Mouse (Mus musculus) kidney, postnatal 4 days (tissue): ENCODE results near the gene Poldip2.
A peak's percentile ranks its signal among the peaks of the same experiment; 100 is the strongest.

ENCODE experiments used
- DNase-seq, 2 experiments: peaks; one replicate each; pipeline ENCODE4 v3.0.0; 2021; ENCODE audit warnings: mixed read lengths in 2 of 2

Gene Poldip2

DNA sequence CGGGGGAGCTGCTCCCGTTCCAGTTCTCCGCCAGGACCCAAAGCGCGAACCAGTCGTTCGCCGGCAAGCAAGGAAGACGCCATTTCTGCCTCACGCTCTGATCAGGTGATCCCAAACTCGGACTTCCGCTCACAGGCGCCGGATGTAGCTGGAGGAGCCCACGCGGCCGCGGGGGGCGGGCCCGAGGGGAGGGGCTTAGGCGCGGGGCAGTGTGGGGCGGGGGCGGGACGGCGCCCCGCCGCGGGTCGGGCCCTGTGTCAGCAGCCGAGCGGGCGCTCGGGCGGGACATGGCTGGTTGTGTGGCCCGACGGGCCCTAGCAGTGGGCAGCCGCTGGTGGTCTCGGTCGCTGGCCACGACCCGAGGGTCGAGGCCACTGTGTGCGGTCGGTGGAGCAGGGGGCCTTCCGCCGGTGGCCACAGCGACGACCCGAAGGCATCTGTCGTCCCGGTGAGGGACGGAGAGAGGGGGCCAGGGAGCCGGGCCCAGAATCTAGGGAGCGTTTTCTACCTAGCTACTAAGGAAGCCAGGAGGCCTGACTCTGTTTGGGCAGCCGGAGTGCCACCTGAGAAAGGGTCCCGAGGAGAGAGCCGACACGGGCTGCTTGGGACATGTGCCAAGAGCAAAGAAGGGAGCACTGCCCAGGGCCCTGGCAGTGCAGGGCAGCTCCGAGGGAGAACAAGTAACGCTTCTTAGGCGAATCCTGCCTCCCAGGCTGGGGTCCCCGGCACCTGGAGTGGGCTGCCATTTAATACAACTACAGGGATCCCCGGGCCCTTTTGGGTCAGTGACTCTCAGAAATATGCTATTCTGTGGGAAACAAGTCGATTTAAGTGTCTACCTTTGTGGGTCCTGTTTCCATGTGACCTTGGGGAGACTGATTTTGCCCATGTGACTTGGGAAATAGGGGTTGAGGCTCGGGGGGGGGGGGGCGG lies at the start of gene Poldip2, which contains the start of gene Tmem199:
TSS of gene Poldip2 (plus strand) at position 169 of the 933 bp plus-strand sequence.
TSS of gene Tmem199 (minus strand) at position 148 of the 933 bp plus-strand sequence.
- peak; percentile 93 to 96 for DNase-seq

GRCm38 (mm10) chr11:78462669-78463068 lies 49.3 kb upstream of the Poldip2 start:
- DNase-seq, result no peak

- DNase-seq, result no peak
Observed at GRCm38 (mm10) chr11:78463286-78464036, 48.5 kb upstream of the Poldip2 start.

DNA sequence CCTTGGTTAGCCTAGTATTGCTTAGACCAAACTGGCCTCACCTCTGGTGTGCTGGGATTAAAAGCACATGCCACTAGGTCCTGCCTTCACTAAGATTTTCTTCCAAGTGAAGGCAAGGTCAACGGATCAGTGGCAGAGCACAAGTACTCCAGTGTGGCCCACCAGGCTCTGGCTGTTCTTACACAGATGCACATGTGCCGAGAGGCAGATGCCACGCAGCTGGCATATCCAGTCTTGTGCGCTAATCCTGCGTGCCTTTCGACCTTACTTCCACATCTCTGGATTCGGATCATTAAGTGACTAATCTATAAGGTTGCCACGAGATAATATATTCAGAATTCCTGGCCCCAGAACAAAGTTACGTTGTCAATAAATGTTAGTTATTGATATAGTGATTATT lies 46.9 kb upstream of the Poldip2 start:
- DNase-seq, result peak in 1 of 2 experiments; percentile 13

- peak; percentile 92 to 95 for DNase-seq
Observed at GRCm38 (mm10) chr11:78465568-78466180, 46.3 kb upstream of the Poldip2 start, which contains the start of gene Slc46a1. Slc46a1 (plus strand) TSS chr11:78465697.

GRCm38 (mm10) chr11:78466242-78466912 lies 45.6 kb upstream of the Poldip2 start:
- peak; percentile 17 to 37 for DNase-seq

- DNase-seq, result no peak
Observed at GRCm38 (mm10) chr11:78467515-78467914, 44.5 kb upstream of the Poldip2 start.

GRCm38 (mm10) chr11:78467932-78468331 lies 44.1 kb upstream of the Poldip2 start:
- no peak for DNase-seq

DNA sequence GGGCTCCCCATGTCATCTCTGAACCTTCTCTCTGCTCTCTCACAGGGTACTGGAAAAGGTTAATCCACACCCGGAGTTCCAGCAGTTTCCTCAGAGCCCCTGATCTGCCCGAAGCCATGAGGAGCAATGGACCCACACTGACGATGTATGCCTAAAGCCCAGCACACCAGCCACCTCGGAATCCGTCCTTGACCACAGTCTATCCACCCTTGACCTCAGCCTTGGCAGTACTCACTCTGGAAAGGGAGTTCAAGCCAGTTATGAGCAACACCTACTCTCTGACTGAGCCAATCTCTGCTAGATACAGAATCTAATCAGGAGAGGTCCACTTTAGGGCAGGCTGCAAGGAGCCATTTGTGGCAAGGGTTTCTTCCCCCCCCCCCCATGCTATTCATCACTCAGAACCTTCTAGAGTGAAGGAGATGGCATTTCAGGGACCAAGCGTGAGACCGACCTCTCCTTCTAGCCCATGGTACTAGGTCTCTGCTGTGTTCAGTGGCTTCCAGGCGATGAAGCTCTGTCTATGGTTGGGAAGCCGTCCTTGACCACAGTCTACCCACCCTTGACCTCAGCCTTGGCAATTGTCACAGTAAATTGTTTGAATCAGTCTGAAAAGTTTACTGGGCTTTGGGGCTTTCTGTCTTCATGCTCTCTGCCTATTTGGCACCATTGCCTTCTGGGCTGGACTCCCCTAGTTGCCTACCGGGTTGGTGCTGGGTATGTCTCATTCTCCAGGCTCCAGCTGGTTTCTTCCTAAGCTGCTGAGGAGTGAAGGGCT lies 40.5 kb upstream of the Poldip2 start:
- no peak for DNase-seq

DNA sequence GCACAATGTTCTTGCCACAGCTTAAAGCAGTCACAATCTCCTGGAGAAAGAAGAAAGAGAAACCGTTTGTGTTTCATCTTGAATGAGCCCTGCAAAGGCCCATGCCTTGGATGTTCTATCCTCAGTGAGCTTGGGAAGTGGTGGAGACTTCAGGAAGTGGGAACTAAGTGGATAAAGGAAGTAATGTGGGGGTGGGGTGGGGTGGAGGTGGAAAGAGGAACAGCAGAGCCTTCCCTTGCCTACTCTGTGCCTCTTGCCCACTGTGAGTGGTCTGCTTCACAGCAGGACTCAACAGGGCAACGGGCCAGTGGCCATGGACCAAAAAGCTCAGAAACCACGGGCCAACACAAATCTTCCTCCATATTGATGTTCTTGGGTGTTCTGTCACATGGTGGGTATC lies 36.7 kb upstream of the Poldip2 start:
- DNase-seq, result no peak

DNA sequence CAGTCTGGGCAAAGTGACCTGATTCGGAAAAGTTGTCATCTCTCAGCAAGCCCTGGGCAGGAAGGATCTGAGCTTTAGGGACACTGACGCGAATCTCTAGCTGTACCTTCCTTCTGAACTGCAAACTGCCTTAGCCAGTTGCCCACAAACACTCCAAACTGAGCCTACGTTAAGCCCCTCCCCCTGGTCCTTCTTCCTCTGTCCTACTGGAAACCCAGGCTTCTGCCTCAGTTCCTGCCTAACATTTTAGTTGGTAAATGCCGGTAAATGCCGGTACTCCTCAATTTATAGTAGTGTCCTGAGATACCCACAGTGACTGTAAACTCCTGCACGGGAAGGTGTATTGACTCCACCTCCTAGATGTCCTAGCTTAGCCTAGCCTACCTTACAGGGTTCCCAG lies 28.4 kb upstream of the Poldip2 start:
- DNase-seq, result no peak

DNA sequence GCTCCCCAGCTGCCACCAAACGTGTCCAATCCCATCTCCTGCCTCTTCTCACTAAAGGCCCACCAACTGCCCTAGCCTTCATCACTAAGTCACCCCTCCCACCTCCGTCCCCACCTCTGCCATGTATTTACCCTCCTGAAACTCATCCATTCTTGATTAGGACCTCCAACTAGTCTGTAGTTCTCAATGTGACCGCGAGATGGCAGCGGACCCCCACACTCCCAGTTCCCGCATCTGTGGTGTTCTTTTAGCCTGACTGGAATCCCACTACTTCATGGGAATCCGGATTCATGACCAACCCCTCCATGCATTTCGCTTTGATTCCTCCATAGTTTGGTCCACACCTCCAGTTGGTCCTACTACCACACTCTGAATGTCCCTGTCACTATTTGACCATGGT lies 23.8 kb upstream of the Poldip2 start:
- DNase-seq, result peak; percentile 85 to 86

DNA sequence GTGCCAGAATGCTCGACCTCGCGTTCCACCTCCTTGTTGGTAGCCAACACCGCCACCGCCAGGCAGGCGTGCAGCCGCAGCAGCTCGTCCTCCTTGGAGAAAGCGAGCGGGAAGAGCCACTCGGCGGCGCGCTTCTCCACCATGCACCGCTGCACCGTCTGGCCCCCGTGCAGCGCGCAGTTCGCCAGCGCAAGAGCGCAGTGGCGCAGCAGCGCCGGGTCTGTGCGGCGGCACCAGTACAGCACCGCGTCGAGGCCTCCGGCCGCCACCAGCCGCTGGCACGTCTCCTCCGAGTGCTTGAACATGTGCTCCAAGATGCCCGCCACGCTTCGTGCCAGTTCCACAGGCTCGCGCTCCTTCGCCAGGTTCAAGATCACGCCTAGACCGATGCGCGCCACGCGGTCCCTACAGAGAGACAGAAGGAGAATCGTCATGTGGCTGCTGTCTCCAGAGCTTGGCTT lies 21.2 kb upstream of the Poldip2 start:
- DNase-seq, result peak; percentile 57 to 67

DNA sequence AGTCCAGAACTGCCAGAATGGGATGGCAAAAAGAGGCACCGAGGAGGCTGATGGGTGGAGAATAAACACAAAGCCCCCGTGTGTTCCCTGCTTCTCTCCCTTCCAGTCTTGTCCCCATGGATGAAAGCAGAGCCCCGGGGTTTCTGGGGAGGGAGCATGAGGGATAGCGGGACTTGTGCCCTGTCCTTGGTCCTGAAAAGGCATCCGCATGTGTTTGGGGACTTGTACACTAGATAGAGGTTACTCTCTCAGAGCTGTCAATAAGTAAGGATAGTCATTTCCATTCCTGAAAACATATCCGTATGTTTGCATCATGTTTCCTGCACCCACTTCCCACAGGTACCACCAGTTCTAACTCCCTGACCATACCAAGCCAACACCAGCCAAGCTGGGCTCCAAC lies 16.1 kb upstream of the Poldip2 start:
- DNase-seq, result peak; percentile 81 to 84

DNA sequence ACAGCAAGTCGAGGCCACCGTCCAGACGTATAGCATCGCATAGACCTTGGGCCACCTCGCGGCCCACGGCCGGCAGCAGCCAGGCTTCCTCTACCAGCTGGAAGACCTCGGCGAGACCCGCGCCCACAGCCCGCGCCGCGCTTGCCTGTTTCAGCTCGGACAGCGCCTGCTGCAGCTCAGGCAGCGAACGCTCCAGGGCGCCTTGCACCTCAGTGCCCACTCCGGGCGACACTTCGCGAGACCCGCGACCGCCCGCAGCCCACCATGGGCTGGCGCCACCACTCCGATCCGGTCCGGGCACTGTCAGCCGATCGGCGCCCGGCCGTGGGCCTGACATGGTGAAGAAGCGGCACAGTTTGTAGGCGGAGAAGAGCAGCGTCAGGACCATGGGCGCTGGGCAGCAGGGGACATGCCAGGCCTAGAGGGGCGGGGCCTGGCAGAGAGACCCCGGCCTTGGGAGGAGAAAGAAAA lies 14.9 kb upstream of the Poldip2 start:
- peak; percentile 57 to 72 for DNase-seq

- peak; percentile 96 for DNase-seq
Observed at GRCm38 (mm10) chr11:78497544-78498522, 14.2 kb upstream of the Poldip2 start, which contains the start of gene Sarm1. Sarm1 (minus strand) TSS chr11:78497754.

DNA sequence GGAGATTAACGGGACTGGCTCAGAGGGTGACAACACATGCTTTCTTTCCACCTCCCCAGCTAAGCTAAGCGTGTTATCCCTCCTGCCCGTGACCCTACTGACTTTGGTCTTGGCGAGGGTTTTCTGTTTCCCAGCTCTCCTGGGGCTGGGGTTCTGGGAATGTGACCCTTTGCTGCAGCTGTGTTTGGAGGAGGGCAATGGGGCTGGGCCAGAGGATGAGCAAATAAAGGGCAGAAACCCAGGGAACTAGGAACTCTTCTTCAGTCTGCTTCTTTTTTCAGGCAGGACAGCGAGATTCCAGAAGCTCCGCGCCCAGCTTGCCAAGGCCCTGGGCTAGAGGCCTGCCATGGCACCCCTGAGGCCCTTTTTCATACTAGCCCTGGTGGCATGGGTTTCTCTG lies 13.0 kb upstream of the Poldip2 start, which contains the start of gene Vtn:
TSS of gene Vtn (plus strand) at position 88 of the 400 bp plus-strand sequence.
- DNase-seq, result no peak

GRCm38 (mm10) chr11:78499543-78499942 lies 12.4 kb upstream of the Poldip2 start:
- DNase-seq, result no peak

- no peak for DNase-seq
Observed at GRCm38 (mm10) chr11:78500623-78501202, 11.3 kb upstream of the Poldip2 start.

GRCm38 (mm10) chr11:78501529-78501928 lies 10.5 kb upstream of the Poldip2 start:
- no peak for DNase-seq
